Mouse (Mus musculus) heart, adult 9 months (tissue): ENCODE measurements at regions not wholly inside any gene's neighbourhood (a gene's known extent, or its start where the extent isn't known, plus 50 kb on each side); places are given as distances from the start of the nearest gene placed in this dataset.

Experiments used
- DNase-seq, 2 experiments: peaks; one replicate each; pipeline ENCODE4 v3.0.0; 2022; ENCODE audit warnings: low spot score in 2 of 2

- no peak for DNase-seq
Measured at GRCm38 (mm10) chr12:54396341-54396740, 192.7 kb upstream of the Egln3 start.

- peak in 1 of 2 experiments; percentile 56 for DNase-seq
Measured at GRCm38 (mm10) chr12:54385401-54385800, 181.7 kb upstream of the Egln3 start.

GRCm38 (mm10) chr12:54384116-54384515 lies 180.5 kb upstream of the Egln3 start:
- DNase-seq = no peak

- DNase-seq = no peak
Measured at GRCm38 (mm10) chr12:54382965-54383364, 179.3 kb upstream of the Egln3 start.

- DNase-seq = no peak
Measured at GRCm38 (mm10) chr12:54382061-54382460, 178.4 kb upstream of the Egln3 start.

- DNase-seq = no peak
Measured at GRCm38 (mm10) chr12:54380322-54380721, 176.7 kb upstream of the Egln3 start.

GRCm38 (mm10) chr12:54378576-54378975 lies 174.9 kb upstream of the Egln3 start:
- no peak for DNase-seq

GRCm38 (mm10) chr12:54374060-54374459 lies 170.4 kb upstream of the Egln3 start:
- DNase-seq = no peak

- no peak for DNase-seq
Measured at GRCm38 (mm10) chr12:54369217-54369616, 165.6 kb upstream of the Egln3 start.

- no peak for DNase-seq
Measured at GRCm38 (mm10) chr12:54364381-54365095, 160.9 kb upstream of the Egln3 start.

GRCm38 (mm10) chr12:54361762-54362161 lies 158.1 kb upstream of the Egln3 start:
- DNase-seq = no peak

- no peak for DNase-seq
Measured at GRCm38 (mm10) chr12:54354187-54354586, 150.5 kb upstream of the Egln3 start.

GRCm38 (mm10) chr12:54353694-54354093 lies 150.0 kb upstream of the Egln3 start:
- DNase-seq = no peak

- DNase-seq = peak in 1 of 2 experiments; percentile 13
Measured at GRCm38 (mm10) chr12:54352963-54353606, 149.4 kb upstream of the Egln3 start.

GRCm38 (mm10) chr12:54350293-54350692 lies 146.6 kb upstream of the Egln3 start:
- no peak for DNase-seq

GRCm38 (mm10) chr12:54349403-54349802 lies 145.7 kb upstream of the Egln3 start:
- no peak for DNase-seq

GRCm38 (mm10) chr12:54343493-54343892 lies 139.8 kb upstream of the Egln3 start:
- DNase-seq = no peak

- no peak for DNase-seq
Measured at GRCm38 (mm10) chr12:54335509-54335908, 131.8 kb upstream of the Egln3 start.

- no peak for DNase-seq
Measured at GRCm38 (mm10) chr12:54334491-54335132, 131.0 kb upstream of the Egln3 start.

- no peak for DNase-seq
Measured at GRCm38 (mm10) chr12:54333632-54334321, 130.1 kb upstream of the Egln3 start.

GRCm38 (mm10) chr12:54327483-54327882 lies 123.8 kb upstream of the Egln3 start:
- DNase-seq = no peak

- no peak for DNase-seq
Measured at GRCm38 (mm10) chr12:54326571-54326970, 122.9 kb upstream of the Egln3 start.
